Mouse (Mus musculus) testis, adult 2 months (tissue): ENCODE results near the gene Gpat3. TPM values are rescaled to one million over a fixed set of nuclear protein-coding genes. Genes with fewer than 3 reads are reported as not detected.

Source experiments
- H3K27ac ChIP-seq: fragments of 200-500 bp; 2 replicates; pipeline ENCODE4 v1.5.1; 2012; ENCODE audit warnings: low read depth, low read length; ENCODE audit not compliant: control insufficient read depth, insufficient read depth
- H3K27me3 ChIP-seq: fragments of 200-500 bp; 2 replicates; pipeline ENCODE4 v1.6.1; 2012; ENCODE audit warnings: mild to moderate bottlenecking, low read length, moderate library complexity; ENCODE audit not compliant: control insufficient read depth, insufficient read depth
- H3K36me3 ChIP-seq: fragments of 200-500 bp; 2 replicates; pipeline ENCODE4 v1.6.1; 2012; ENCODE audit warnings: mild to moderate bottlenecking, low read length; ENCODE audit not compliant: control insufficient read depth, insufficient read depth
- H3K4me1 ChIP-seq: fragments of 200-500 bp; 2 replicates; pipeline ENCODE4 v1.6.1; 2012; ENCODE audit warnings: low read length; ENCODE audit not compliant: control insufficient read depth, insufficient read depth
- H3K4me3 ChIP-seq: fragments of 200-500 bp; 2 replicates; pipeline ENCODE4 v1.5.1; 2012; ENCODE audit warnings: low read depth, mild to moderate bottlenecking, low read length, moderate library complexity, mixed read lengths; ENCODE audit not compliant: control insufficient read depth
- CTCF ChIP-seq: fragments of 200-500 bp; IDR thresholded peaks from 2 replicates; pipeline ENCODE4 v1.5.1; 2012; ENCODE audit warnings: low read depth, mild to moderate bottlenecking, inconsistent platforms, low read length, moderate library complexity; ENCODE audit not compliant: control insufficient read depth, insufficient read depth, insufficient replicate concordance
- POLR2A ChIP-seq: fragments of 200-500 bp; IDR thresholded peaks from 2 replicates; pipeline ENCODE4 v1.6.1; 2012; ENCODE audit warnings: low read depth, mild to moderate bottlenecking, inconsistent platforms, low read length, moderate library complexity; ENCODE audit not compliant: control insufficient read depth
- polyA plus RNA-seq: library from polyadenylated mRNA; depleted of rRNA; stranded (reverse); fragments of >200 nt; gene quantifications from 2 replicates; pipeline ENCODE4 v1.2.3, GENCODE M21; 2012; rRNA removed

The Gpat3 gene
- polyA plus RNA-seq, 1 experiment, result 26.8 TPM

DNA sequence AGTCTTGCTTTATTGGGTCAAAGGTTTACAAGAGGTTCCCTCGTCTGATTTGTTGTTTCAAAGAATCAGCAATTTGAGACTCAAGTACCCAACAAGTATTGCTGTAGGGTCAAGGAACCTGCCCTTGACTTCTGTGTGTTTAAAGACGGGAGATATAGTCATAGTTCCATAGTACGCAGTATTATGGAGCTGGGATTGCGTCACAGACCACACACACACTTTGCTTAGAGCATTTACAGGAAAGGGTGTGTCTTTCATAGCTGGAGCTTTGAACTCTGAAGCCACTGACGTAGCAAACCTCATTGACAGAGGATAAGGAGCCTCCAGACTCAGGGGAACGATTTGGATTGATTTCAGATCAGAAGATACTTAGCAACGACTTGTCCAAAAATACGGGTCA, 70.9 kb downstream of the Gpat3 start:
- Histone ChIP-seq H3K27me3 (no peaks in the 10 kb centered on the region), H3K36me3 (no peaks in the 10 kb centered on the region), H3K4me1 (peaks cover 6% of the 10 kb centered on the region; the same call in 1 of the 2 replicates), H3K27ac (no peak overlapping the region), H3K4me3 (no peak overlapping the region)
- TF ChIP-seq CTCF (no peak), POLR2A (no peak)

- peaks cover 1% of the 10 kb centered on the region; the same call in 1 of the 2 replicates for H3K4me1 ChIP-seq
- TF ChIP-seq POLR2A, result no peak
- peak; percentile 98 for TF ChIP-seq CTCF
- no peak overlapping the region for H3K27ac ChIP-seq
- no peaks in the 10 kb centered on the region for H3K27me3 ChIP-seq
- no peaks in the 10 kb centered on the region for H3K36me3 ChIP-seq
- no peak overlapping the region for H3K4me3 ChIP-seq
Observed at GRCm38 (mm10) chr5:100917252-100917774, 71.8 kb downstream of the Gpat3 start.

DNA sequence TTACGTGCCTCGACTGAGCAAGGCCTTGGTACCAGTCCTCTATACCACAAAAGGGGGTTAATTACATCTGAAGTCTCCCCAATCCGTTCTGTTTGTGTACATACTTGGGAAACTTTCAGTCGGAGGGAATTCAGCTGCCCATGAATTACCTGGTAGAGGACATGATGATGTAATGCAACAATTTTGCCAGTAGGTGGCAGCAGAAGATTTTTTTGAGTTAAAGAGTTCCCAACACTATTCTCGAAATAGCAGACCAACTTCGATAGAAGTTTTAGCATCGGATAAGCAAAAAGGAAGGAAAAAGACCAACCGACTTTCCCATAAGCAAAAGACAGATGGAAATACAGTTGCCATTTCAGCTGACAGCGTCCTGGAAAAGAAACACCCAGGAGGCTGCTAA, 73.6 kb downstream of the Gpat3 start:
- Histone ChIP-seq H3K4me3 (no peak overlapping the region), H3K27me3 (no peaks in the 10 kb centered on the region), H3K36me3 (no peaks in the 10 kb centered on the region), H3K4me1 (no peaks in the 10 kb centered on the region; the same call in 1 of the 2 replicates), H3K27ac (no peak overlapping the region)
- TF ChIP-seq POLR2A (no peak), CTCF (no peak)

DNA sequence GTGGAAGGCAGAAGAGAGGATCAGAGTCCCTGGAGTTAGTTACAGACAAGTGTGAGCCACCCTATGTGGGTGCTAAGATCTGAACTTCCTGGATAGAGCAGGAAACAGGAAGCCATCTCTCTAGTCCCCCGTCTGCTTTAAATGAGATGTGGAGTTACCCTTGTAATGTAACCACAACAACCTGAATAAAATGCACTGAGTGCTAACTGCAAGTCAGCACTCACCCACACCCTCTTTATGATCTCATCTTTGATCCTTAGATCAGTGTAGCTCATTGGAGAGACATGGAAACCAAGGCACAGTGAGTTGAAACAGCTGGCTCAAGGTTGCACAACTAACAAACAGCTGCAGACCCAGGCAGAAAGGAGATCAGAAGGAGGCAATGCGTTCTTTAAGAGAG, 84.2 kb downstream of the Gpat3 start:
- TF ChIP-seq POLR2A (no peak), CTCF (no peak)
- H3K4me1 ChIP-seq, result no peaks in the 10 kb centered on the region
- H3K27ac ChIP-seq, result no peak overlapping the region
- no peak overlapping the region for H3K4me3 ChIP-seq
- H3K36me3 ChIP-seq, result no peaks in the 10 kb centered on the region
- no peaks in the 10 kb centered on the region for H3K27me3 ChIP-seq

DNA sequence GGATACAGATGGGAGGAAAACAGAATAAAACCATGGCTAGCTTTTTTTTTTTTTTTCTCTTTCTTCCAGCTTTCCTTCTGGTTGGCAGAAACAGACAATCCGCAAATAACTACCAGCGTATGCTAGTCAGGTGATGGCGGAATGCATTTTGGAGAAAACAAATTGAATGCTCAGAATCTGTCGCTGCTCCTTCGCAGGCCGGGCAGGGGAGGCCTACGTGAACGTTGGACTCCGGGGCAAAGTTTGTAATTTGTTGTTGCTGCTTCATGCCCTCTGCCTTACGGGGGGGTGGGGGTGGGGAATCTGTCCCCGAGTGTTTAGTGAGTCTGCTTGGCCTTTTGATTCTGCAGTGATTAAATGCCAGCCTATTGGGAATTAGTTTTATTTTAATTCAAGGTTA, 98.2 kb downstream of the Gpat3 start:
- Histone ChIP-seq H3K4me1 (no peaks in the 10 kb centered on the region; the same call in 1 of the 2 replicates), H3K36me3 (no peaks in the 10 kb centered on the region), H3K4me3 (no peak overlapping the region), H3K27me3 (no peaks in the 10 kb centered on the region), H3K27ac (no peak overlapping the region)
- TF ChIP-seq CTCF (no peak), POLR2A (no peak)

GRCm38 (mm10) chr5:100945336-100945735, 99.8 kb downstream of the Gpat3 start:
- H3K27me3 ChIP-seq, result no peaks in the 10 kb centered on the region
- no peak for TF ChIP-seq POLR2A
- no peak for TF ChIP-seq CTCF
- no peak overlapping the region for H3K4me3 ChIP-seq
- no peak overlapping the region for H3K27ac ChIP-seq
- no peaks in the 10 kb centered on the region for H3K36me3 ChIP-seq
- H3K4me1 ChIP-seq, result no peaks in the 10 kb centered on the region; the same call in 1 of the 2 replicates

Other genes with a start within 250 kb of the Gpat3 start
- 19.5 and 21.4 TPM in 2 replicates for gene Coq2, start 170.6 kb upstream of the Gpat3 start, polyA plus RNA-seq
- gene Hpse, start 126.0 kb upstream of the Gpat3 start, polyA plus RNA-seq, result 2.0 and 2.7 TPM in 2 replicates
- 6.1 TPM in 2 replicates for gene Helq, start 47.1 kb upstream of the Gpat3 start, polyA plus RNA-seq
- 27.8 and 32.8 TPM in 2 replicates for gene Mrps18c, start 47.1 kb upstream of the Gpat3 start, polyA plus RNA-seq
- gene Abraxas1, start 24.7 kb upstream of the Gpat3 start, polyA plus RNA-seq, result 5.5 and 6.3 TPM in 2 replicates